Mouse (Mus musculus) megakaryocyte, embryonic 14.5 days (primary cell): Measurements from ENCODE around the gene Uri1.

ENCODE experiments used
- FLI1 ChIP-seq: IDR thresholded peaks from 2 replicates; pipeline ENCODE4 v1.6.1; 2012; ENCODE audit warnings: low read length, inconsistent platforms, mixed read lengths
- GATA1 ChIP-seq: IDR thresholded peaks from 3 replicates; pipeline ENCODE4 v1.6.1; 2012; ENCODE audit warnings: mixed read lengths, low read length, inconsistent platforms, borderline replicate concordance

GRCm38 (mm10) chr7:38047229-38047628 lies 23.9 kb upstream of the Uri1 start:
- no peak for TF ChIP-seq GATA1
- no peak for TF ChIP-seq FLI1
